Mouse (Mus musculus) heart, embryonic 16.5 days (tissue): ENCODE measurements around the gene Taldo1. TPM values are rescaled to one million over a fixed set of nuclear protein-coding genes. Genes with fewer than 3 reads are reported as not detected.

Experiments
- ATAC-seq: fragments of 200-750 bp; cut with Nextera tagmentation; replicated peaks from 2 replicates; pipeline ENCODE4 v1.8.0; 2017; ENCODE audit warnings: moderate number of reproducible peaks; ENCODE audit not compliant: insufficient read depth, low FRiP score; ENCODE audit errors: extremely low read depth
- H3K27ac ChIP-seq: fragments of 300-500 bp; sonication (generic); 2 replicates; pipeline ENCODE4 v1.5.1; 2014; ENCODE audit warnings: mild to moderate bottlenecking, low read length, control low read depth, moderate library complexity
- H3K27me3 ChIP-seq: fragments of 300-500 bp; sonication (generic); 2 replicates; pipeline ENCODE4 v1.6.1; 2014; ENCODE audit warnings: low read length, mixed read lengths; ENCODE audit not compliant: control insufficient read depth, insufficient read depth
- H3K36me3 ChIP-seq: fragments of 300-500 bp; sonication (generic); 2 replicates; pipeline ENCODE4 v1.6.1; 2014; ENCODE audit not compliant: control insufficient read depth, insufficient read depth
- H3K4me1 ChIP-seq: fragments of 300-500 bp; sonication (generic); 2 replicates; pipeline ENCODE4 v1.6.1; 2014; ENCODE audit warnings: low read length, mixed read lengths; ENCODE audit not compliant: control insufficient read depth, insufficient read depth
- H3K4me2 ChIP-seq: fragments of 300-500 bp; sonication (generic); 2 replicates; pipeline ENCODE4 v1.6.1; 2014; ENCODE audit warnings: low read depth, mild to moderate bottlenecking, control low read depth, low read length
- H3K4me3 ChIP-seq: fragments of 300-500 bp; sonication (generic); 2 replicates; pipeline ENCODE4 v1.5.1; 2014; ENCODE audit warnings: mild to moderate bottlenecking, control low read depth, low read length
- H3K9ac ChIP-seq: fragments of 300-500 bp; sonication (generic); 2 replicates; pipeline ENCODE4 v1.6.1; 2014; ENCODE audit warnings: low read length, control low read depth
- H3K9me3 ChIP-seq: fragments of 300-500 bp; sonication (generic); replicated peaks from 2 replicates; pipeline ENCODE4 v1.6.1; 2016; ENCODE audit warnings: low read length; ENCODE audit not compliant: control insufficient read depth
- WGBS: fragments of 180-500 bp; shearing (Covaris S2); extraction: QIAGEN DNeasy Blood & Tissue Kit; methylation state at CpG from one replicate; pipeline ENCODE4 v1.1.7; 2014; 5-methylcytosine and 5-hydroxymethylcytosine counted together
- polyA plus RNA-seq: library from polyadenylated mRNA; unstranded; fragments of >200 nt; fragmentation: Nextera tagmentation; extraction: Ambion mirVana; gene quantifications from 2 replicates; pipeline ENCODE4 v1.2.1, GENCODE M21; 2015

Gene Taldo1
- polyA plus RNA-seq, 1 experiment from 2014 or later, result 257 TPM

DNA sequence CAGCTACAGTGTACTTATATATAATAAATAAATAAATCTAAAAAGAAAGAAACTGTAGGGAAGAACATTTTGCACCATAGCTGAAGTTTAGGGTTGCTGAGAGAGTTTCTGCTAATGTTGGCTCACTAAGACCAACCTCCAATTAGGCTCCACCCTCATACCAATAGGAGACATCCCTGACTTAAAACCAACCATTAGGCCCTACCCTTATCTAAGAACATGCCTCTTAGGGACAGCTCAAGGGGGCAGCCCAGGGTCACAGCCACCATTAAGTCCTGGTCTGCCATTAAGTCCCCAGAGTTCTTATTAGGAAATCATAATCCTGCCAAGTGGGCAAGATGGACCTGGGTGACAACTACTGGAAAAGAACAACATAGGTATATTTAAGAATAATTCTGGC, 17.6 kb upstream of the Taldo1 start:
- H3K27ac ChIP-seq, result no peak overlapping the region
- no peak for ATAC-seq
- no peaks in the 10 kb centered on the region for H3K36me3 ChIP-seq

DNA sequence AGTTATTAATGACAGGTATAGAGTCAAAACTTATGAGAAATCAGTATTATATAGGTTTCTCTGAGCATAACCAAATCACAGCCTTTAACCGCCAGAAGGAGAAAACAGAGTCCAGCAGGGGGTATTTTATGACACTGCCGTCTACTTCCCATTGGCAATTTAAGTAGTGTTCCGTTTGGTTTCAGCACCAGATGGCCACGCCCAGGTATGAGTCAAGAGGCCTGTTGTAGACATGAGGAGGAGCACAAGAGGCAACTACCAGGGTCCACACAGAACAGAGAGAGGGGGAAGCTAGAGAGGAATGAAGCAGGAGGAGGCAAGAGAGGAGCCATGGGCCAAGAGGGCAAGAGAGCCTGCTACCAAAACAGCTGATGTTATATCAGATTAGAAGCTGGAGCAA, 12.4 kb upstream of the Taldo1 start:
- Histone ChIP-seq H3K36me3 (no peaks in the 10 kb centered on the region), H3K27ac (no peak overlapping the region), H3K9ac (no peak overlapping the region), H3K4me2 (no peak overlapping the region), H3K4me3 (no peak overlapping the region), H3K9me3 (no peaks in the 10 kb centered on the region), H3K4me1 (no peaks in the 10 kb centered on the region), H3K27me3 (no peaks in the 10 kb centered on the region)
- 58% methylated on average over 4 of the region's 4 CpGs for WGBS
- no peak for ATAC-seq

More for the DNA sequence above, 17.6 kb upstream of the Taldo1 start:
- Histone ChIP-seq H3K9ac (no peak overlapping the region), H3K4me2 (no peak overlapping the region), H3K4me1 (no peaks in the 10 kb centered on the region), H3K27me3 (no peaks in the 10 kb centered on the region), H3K4me3 (no peak overlapping the region), H3K9me3 (no peaks in the 10 kb centered on the region)

- Histone ChIP-seq H3K9ac (no peak overlapping the region), H3K27ac (no peak overlapping the region), H3K36me3 (no peaks in the 10 kb centered on the region), H3K4me2 (no peak overlapping the region), H3K9me3 (no peaks in the 10 kb centered on the region), H3K4me1 (no peaks in the 10 kb centered on the region), H3K4me3 (no peak overlapping the region), H3K27me3 (no peaks in the 10 kb centered on the region)
- no peak for ATAC-seq
- WGBS, result 67% methylated on average over 4 of the region's 4 CpGs
These were observed 10.7 kb upstream of the Taldo1 start for GRCm38 (mm10) chr7:141381068-141381835.

- 40% methylated on average over 2 of the region's 2 CpGs for WGBS
- no peaks in the 10 kb centered on the region for H3K9me3 ChIP-seq
These were observed 4.1 kb upstream of the Taldo1 start for GRCm38 (mm10) chr7:141387807-141388486.

DNA sequence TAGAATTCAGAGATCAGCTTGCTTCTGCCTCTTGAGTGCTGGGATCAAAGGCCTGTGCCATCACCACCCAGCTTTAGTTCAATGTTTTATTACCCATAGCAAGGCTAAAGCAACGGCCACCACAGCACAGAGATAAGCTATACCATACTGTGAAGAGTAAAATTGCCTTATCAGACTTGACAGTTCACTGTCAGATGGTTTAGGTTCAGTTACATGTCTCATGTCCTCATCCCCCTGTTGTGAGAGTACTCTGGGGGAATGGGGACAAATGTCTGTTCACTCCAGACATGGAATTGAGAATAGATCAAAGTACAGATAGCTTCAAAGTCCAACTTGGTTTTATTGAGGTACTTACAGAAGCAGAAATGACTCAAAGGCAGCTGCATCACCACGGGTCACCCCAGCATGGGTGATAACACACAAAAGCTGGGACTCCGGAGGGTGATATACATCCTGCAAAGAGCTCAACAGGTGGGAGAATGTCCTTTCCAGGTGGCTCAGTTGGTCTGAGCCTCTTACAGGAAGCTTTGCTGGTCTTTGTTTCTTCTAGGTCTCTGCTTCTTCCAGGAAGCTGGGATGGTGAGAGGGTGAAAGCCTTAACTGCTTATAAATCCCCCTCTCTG, 3.4 kb upstream of the Taldo1 start:
- WGBS, result 46% methylated on average over 3 of the region's 3 CpGs
- H3K27ac ChIP-seq, result no peak overlapping the region
- H3K36me3 ChIP-seq, result no peaks in the 10 kb centered on the region
- H3K4me1 ChIP-seq, result peaks cover 12% of the 10 kb centered on the region
- H3K9me3 ChIP-seq, result no peaks in the 10 kb centered on the region
- no peak overlapping the region for H3K4me2 ChIP-seq
- no peak overlapping the region for H3K9ac ChIP-seq
- no peak for ATAC-seq
- H3K27me3 ChIP-seq, result no peaks in the 10 kb centered on the region
- H3K4me3 ChIP-seq, result no peak overlapping the region

More at GRCm38 (mm10) chr7:141387807-141388486, 4.1 kb upstream of the Taldo1 start:
- peaks cover 9% of the 10 kb centered on the region for H3K4me1 ChIP-seq
- no peak overlapping the region for H3K9ac ChIP-seq
- no peak for ATAC-seq
- no peak overlapping the region for H3K4me2 ChIP-seq
- H3K36me3 ChIP-seq, result no peaks in the 10 kb centered on the region
- no peak overlapping the region for H3K27ac ChIP-seq
- H3K27me3 ChIP-seq, result no peaks in the 10 kb centered on the region
- no peak overlapping the region for H3K4me3 ChIP-seq

GRCm38 (mm10) chr7:141390326-141391259, 1.4 kb upstream of the Taldo1 start:
- Histone ChIP-seq H3K4me1 (peaks cover 12% of the 10 kb centered on the region), H3K4me3 (no peak overlapping the region), H3K27me3 (no peaks in the 10 kb centered on the region), H3K9me3 (no peaks in the 10 kb centered on the region), H3K27ac (no peak overlapping the region), H3K36me3 (no peaks in the 10 kb centered on the region), H3K9ac (no peak overlapping the region), H3K4me2 (no peak overlapping the region)
- 52% methylated on average over 9 of the region's 9 CpGs for WGBS
- ATAC-seq, result no peak

- Histone ChIP-seq H3K27ac (peak overlapping the region; percentile 64), H3K9me3 (no peaks in the 10 kb centered on the region), H3K4me3 (peak overlapping the region; percentile 87), H3K4me2 (peak overlapping the region; percentile 86), H3K27me3 (no peaks in the 10 kb centered on the region), H3K36me3 (peaks cover 9% of the 10 kb centered on the region; the same call in 1 of the 2 replicates), H3K4me1 (peaks cover 12% of the 10 kb centered on the region), H3K9ac (peak overlapping the region; percentile 75)
- 0 out of 2 replicates have a peak, but pooled peaks have one; percentile 1 for ATAC-seq
- 27% methylated on average over 9 of the region's 9 CpGs for WGBS
These were observed 688 bp downstream of the Taldo1 start for GRCm38 (mm10) chr7:141392552-141393222.

- no peak overlapping the region for H3K27ac ChIP-seq
- peaks cover 12% of the 10 kb centered on the region for H3K4me1 ChIP-seq
- H3K4me3 ChIP-seq, result no peak overlapping the region
- H3K4me2 ChIP-seq, result no peak overlapping the region
- ATAC-seq, result no peak
- no peaks in the 10 kb centered on the region for H3K27me3 ChIP-seq
- H3K36me3 ChIP-seq, result peaks cover 19% of the 10 kb centered on the region
- H3K9ac ChIP-seq, result no peak overlapping the region
- no peaks in the 10 kb centered on the region for H3K9me3 ChIP-seq
- 74% methylated on average over 7 of the region's 7 CpGs for WGBS
These were observed 2.2 kb downstream of the Taldo1 start for GRCm38 (mm10) chr7:141394158-141394557.
